Mouse (Mus musculus): ENCODE data around the gene Adcy9. TPM values are rescaled to one million over a fixed set of nuclear protein-coding genes. Genes with fewer than 3 reads are reported as not detected.

The Adcy9 gene
- polyA plus RNA-seq, 1 experiment from 2014 or later = 1.5 TPM

DNA sequence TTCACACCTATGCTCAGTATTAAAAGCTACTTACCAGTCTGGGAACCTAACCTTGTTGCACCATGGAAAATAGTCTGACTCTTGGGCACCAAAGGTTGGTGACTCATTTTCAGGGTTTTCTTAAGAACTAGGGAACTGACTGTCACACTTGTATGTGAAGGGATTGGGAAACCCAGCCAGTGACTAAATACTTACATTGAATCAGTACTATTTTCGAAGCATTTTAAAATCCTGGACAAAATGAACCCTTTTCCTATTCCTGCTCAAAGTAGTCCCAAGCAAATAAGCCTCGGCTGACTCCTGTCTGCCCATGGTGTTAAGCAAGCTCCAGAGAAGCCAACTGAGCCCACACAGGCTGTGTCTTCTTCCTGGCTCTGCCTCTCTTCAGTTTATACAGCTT, 144.1 kb downstream of the Adcy9 start:
- Histone ChIP-seq H3K36me3 (ENCODE audit: control insufficient read depth, insufficient read depth) (no peaks in the 10 kb centered on the region), H3K27ac (ENCODE audit: low read depth, low read length) (no peak overlapping the region), H3K4me2 (replicated peaks; ENCODE audit: low read depth) (no peak overlapping the region), H3K4me1 (replicated peaks; ENCODE audit: control insufficient read depth, insufficient read depth, low read length) (no peaks in the 10 kb centered on the region), H3K4me3 (ENCODE audit: low read depth, low read length) (no peak overlapping the region), H3K9ac (ENCODE audit: low read depth, low read length) (no peak overlapping the region), H3K9me3 (ENCODE audit: control insufficient read depth) (no peaks in the 10 kb centered on the region), H3K27me3 (replicated peaks; ENCODE audit: control insufficient read depth, insufficient read depth, low read length) (no peaks in the 10 kb centered on the region)
- 84% methylated on average over 2 of the region's 2 CpGs for WGBS
- no peak for TF ChIP-seq CTCF (IDR thresholded peaks at IDR 0.05; ENCODE audit: low read depth)
- ATAC-seq = no peak

DNA sequence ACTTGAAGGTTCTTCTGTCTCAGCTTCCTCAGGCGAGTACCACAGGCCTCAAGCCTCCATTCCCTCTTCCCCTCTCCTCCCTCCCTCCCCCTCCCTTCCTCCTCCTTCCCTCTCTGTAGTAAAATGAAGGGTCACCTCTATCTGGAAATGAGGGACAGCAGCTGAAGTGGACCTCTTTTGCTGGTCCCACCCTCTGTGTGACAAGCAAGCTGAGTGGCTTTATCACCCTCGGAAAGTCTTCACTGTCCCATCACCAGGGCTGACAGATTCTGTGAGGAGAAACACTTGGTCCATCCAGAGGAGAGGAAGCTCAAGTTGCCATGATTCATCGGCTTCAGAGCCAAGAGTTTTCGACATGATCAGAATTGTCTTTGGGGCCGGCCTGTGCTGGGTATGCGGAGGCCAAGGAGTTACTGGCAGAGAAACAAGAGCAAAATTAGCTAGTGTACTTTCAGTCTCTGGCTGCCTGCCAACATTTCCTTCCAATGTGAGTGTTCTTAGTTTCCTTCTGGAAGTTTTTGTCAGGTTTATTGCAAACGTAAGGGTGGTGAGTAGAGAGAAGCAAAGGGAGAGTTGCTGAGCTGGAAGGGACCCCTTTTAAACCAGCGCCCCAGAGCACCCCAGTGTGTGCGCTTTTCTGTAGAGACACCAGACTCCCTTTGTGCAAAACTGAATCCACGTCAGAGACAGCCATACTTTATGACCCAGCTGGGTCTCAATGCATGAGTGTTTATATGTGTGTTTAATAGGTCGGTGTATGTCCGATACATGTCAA, 146.4 kb downstream of the Adcy9 start:
- no peak for TF ChIP-seq CTCF (IDR thresholded peaks at IDR 0.05; ENCODE audit: low read depth)
- Histone ChIP-seq H3K27me3 (replicated peaks; ENCODE audit: control insufficient read depth, insufficient read depth, low read length) (no peaks in the 10 kb centered on the region), H3K9ac (ENCODE audit: low read depth, low read length) (no peak overlapping the region), H3K4me3 (ENCODE audit: low read depth, low read length) (no peak overlapping the region), H3K36me3 (ENCODE audit: control insufficient read depth, insufficient read depth) (no peaks in the 10 kb centered on the region), H3K4me1 (replicated peaks; ENCODE audit: control insufficient read depth, insufficient read depth, low read length) (no peaks in the 10 kb centered on the region), H3K4me2 (replicated peaks; ENCODE audit: low read depth) (no peak overlapping the region), H3K27ac (ENCODE audit: low read depth, low read length) (no peak overlapping the region), H3K9me3 (ENCODE audit: control insufficient read depth) (no peaks in the 10 kb centered on the region)
- 43% methylated on average over 12 of the region's 12 CpGs for WGBS
- no peak for ATAC-seq

DNA sequence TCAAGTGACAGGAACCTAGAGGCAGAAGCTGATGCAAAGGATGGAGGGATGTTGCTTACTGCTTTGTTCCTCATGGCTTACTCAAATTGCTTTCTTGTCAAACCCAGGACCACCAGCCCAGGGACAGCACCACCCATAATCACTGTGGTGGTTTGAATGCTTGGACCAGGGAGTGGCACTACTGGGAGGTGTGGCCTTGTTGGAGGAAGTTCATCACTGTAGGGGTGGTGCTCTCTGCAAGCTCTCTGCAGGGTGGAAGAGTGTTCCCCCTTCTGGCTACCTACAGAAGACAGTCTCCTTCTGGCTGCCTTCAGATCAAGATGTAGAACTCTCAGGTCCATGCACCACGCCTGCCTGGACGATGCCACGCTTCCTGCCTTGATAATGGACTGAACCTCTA, 148.0 kb downstream of the Adcy9 start:
- no peak overlapping the region for H3K4me3 ChIP-seq (ENCODE audit: low read depth, low read length)
- H3K9ac ChIP-seq (ENCODE audit: low read depth, low read length) = no peak overlapping the region
- peak; percentile 58 for TF ChIP-seq CTCF (IDR thresholded peaks at IDR 0.05; ENCODE audit: low read depth)
- no peaks in the 10 kb centered on the region for H3K9me3 ChIP-seq (ENCODE audit: control insufficient read depth)
- no peak overlapping the region for H3K27ac ChIP-seq (ENCODE audit: low read depth, low read length)
- H3K36me3 ChIP-seq (ENCODE audit: control insufficient read depth, insufficient read depth) = no peaks in the 10 kb centered on the region
- no peak overlapping the region for H3K4me2 ChIP-seq (replicated peaks; ENCODE audit: low read depth)
- H3K27me3 ChIP-seq (replicated peaks; ENCODE audit: control insufficient read depth, insufficient read depth, low read length) = no peaks in the 10 kb centered on the region
- WGBS = 67% methylated on average over 3 of the region's 3 CpGs
- peak; percentile 61 for ATAC-seq
- H3K4me1 ChIP-seq (replicated peaks; ENCODE audit: control insufficient read depth, insufficient read depth, low read length) = no peaks in the 10 kb centered on the region

DNA sequence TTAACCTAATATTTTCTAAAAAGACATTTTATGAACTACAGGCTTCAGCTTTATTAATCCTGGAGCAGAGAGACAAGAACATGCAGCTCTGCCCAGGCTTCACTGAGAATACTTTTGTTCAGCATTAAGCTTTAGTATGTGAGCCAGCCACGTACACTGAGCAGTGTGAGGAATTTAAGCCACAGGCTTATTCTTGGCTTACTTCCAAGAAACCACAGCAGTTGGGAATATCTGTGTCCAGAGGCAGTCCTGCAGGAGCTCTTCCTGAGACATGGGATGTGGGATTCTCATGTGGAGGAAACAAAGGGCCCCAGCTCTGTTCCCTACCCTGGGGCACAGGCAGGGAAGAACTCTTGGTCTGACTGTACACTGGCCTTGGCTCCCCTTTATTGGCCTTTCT, 149.4 kb downstream of the Adcy9 start:
- TF ChIP-seq CTCF (IDR thresholded peaks at IDR 0.05; ENCODE audit: low read depth) = no peak
- Histone ChIP-seq H3K4me3 (ENCODE audit: low read depth, low read length) (no peak overlapping the region), H3K9me3 (ENCODE audit: control insufficient read depth) (no peaks in the 10 kb centered on the region), H3K36me3 (ENCODE audit: control insufficient read depth, insufficient read depth) (no peaks in the 10 kb centered on the region), H3K27ac (ENCODE audit: low read depth, low read length) (no peak overlapping the region), H3K9ac (ENCODE audit: low read depth, low read length) (no peak overlapping the region), H3K4me1 (replicated peaks; ENCODE audit: control insufficient read depth, insufficient read depth, low read length) (no peaks in the 10 kb centered on the region), H3K4me2 (replicated peaks; ENCODE audit: low read depth) (no peak overlapping the region), H3K27me3 (replicated peaks; ENCODE audit: control insufficient read depth, insufficient read depth, low read length) (no peaks in the 10 kb centered on the region)
- ATAC-seq = no peak
- 20% methylated on average over 1 of the region's 1 CpGs for WGBS

GRCm38 (mm10) chr16:4267857-4268666, 152.2 kb downstream of the Adcy9 start:
- Histone ChIP-seq H3K4me1 (replicated peaks; ENCODE audit: control insufficient read depth, insufficient read depth, low read length) (no peaks in the 10 kb centered on the region), H3K27me3 (replicated peaks; ENCODE audit: control insufficient read depth, insufficient read depth, low read length) (no peaks in the 10 kb centered on the region), H3K9me3 (ENCODE audit: control insufficient read depth) (no peaks in the 10 kb centered on the region), H3K27ac (ENCODE audit: low read depth, low read length) (no peak overlapping the region), H3K9ac (ENCODE audit: low read depth, low read length) (peak overlapping the region; percentile 35; the same call in 1 of the 2 replicates), H3K36me3 (ENCODE audit: control insufficient read depth, insufficient read depth) (no peaks in the 10 kb centered on the region), H3K4me2 (replicated peaks; ENCODE audit: low read depth) (peak overlapping the region; percentile 79), H3K4me3 (ENCODE audit: low read depth, low read length) (peak overlapping the region; percentile 40)
- TF ChIP-seq CTCF (IDR thresholded peaks at IDR 0.05; ENCODE audit: low read depth) = peak; percentile 99
- ATAC-seq = peak; percentile 80
- WGBS = 8% methylated on average over 40 of the region's 40 CpGs

- H3K27ac ChIP-seq (ENCODE audit: low read depth, low read length) = no peak overlapping the region
These were observed 152.8 kb downstream of the Adcy9 start for GRCm38 (mm10) chr16:4267453-4267852.

More at GRCm38 (mm10) chr16:4267453-4267852, 152.8 kb downstream of the Adcy9 start:
- no peak for TF ChIP-seq CTCF (IDR thresholded peaks at IDR 0.05; ENCODE audit: low read depth)
- peak overlapping the region; percentile 79 for H3K4me2 ChIP-seq (replicated peaks; ENCODE audit: low read depth)
- 60% methylated on average over 9 of the region's 9 CpGs for WGBS
- no peaks in the 10 kb centered on the region; the same call in 1 of the 2 replicates for H3K4me1 ChIP-seq (replicated peaks; ENCODE audit: control insufficient read depth, insufficient read depth, low read length)
- H3K27me3 ChIP-seq (replicated peaks; ENCODE audit: control insufficient read depth, insufficient read depth, low read length) = no peaks in the 10 kb centered on the region
- H3K9ac ChIP-seq (ENCODE audit: low read depth, low read length) = peak overlapping the region; percentile 35; the same call in 1 of the 2 replicates
- H3K36me3 ChIP-seq (ENCODE audit: control insufficient read depth, insufficient read depth) = no peaks in the 10 kb centered on the region
- no peaks in the 10 kb centered on the region for H3K9me3 ChIP-seq (ENCODE audit: control insufficient read depth)
- peak overlapping the region; percentile 40; the same call in 1 of the 2 replicates for H3K4me3 ChIP-seq (ENCODE audit: low read depth, low read length)
- ATAC-seq = no peak

Data from intestine, postnatal 0 days (tissue).